Mouse (Mus musculus): ENCODE results near the gene Olfr1417. TPM values are rescaled to one million over a fixed set of nuclear protein-coding genes. Genes with fewer than 3 reads are reported as not detected.

The Olfr1417 gene
- polyA plus RNA-seq (2014; fragmentation: Illumina TruSeq; extraction: RNeasy Lipid Tissue Mini Kit (QIAGEN cat#74804); ENCODE audit: low read depth, low replicate concordance): not detected

GRCm38 (mm10) chr19:11839119-11839518 is at the start of gene Olfr1417:
Olfr1417 (minus strand) TSS chr19:11839219.

GRCm38 (mm10) chr19:11886265-11886664 is 47.2 kb upstream of the Olfr1417 start, which contains the start of gene Olfr1420:
Olfr1420 (plus strand) TSS chr19:11886565.

GRCm38 (mm10) chr19:11875006-11875405 is 36.0 kb upstream of the Olfr1417 start, which contains the start of gene Olfr1419:
Olfr1419 (minus strand) TSS chr19:11875106.

GRCm38 (mm10) chr19:11860966-11861365 is 21.9 kb upstream of the Olfr1417 start, which contains the start of gene Olfr1418:
Olfr1418 (minus strand) TSS chr19:11861066.

GRCm38 (mm10) chr19:11819143-11819700 is 19.8 kb downstream of the Olfr1417 start, which contains the start of gene Stx3:
Stx3 (minus strand) TSS chr19:11819403.

Other genes starting within 250 kb of the Olfr1417 start
- gene Ms4a6d, start 234.4 kb downstream of the Olfr1417 start, polyA plus RNA-seq (2014; fragmentation: Illumina TruSeq; extraction: RNeasy Lipid Tissue Mini Kit (QIAGEN cat#74804); ENCODE audit: low read depth, low replicate concordance): 4.2 TPM
- not detected for gene Ms4a2, start 215.5 kb downstream of the Olfr1417 start, polyA plus RNA-seq (2014; fragmentation: Illumina TruSeq; extraction: RNeasy Lipid Tissue Mini Kit (QIAGEN cat#74804); ENCODE audit: low read depth, low replicate concordance)
- gene Ms4a3, start 198.4 kb downstream of the Olfr1417 start, polyA plus RNA-seq (2014; fragmentation: Illumina TruSeq; extraction: RNeasy Lipid Tissue Mini Kit (QIAGEN cat#74804); ENCODE audit: low read depth, low replicate concordance): not detected
- not detected for gene Oosp2, start 178.7 kb downstream of the Olfr1417 start, polyA plus RNA-seq (2014; fragmentation: Illumina TruSeq; extraction: RNeasy Lipid Tissue Mini Kit (QIAGEN cat#74804); ENCODE audit: low read depth, low replicate concordance)
- not detected for gene Oosp1, start 148.1 kb downstream of the Olfr1417 start, polyA plus RNA-seq (2014; fragmentation: Illumina TruSeq; extraction: RNeasy Lipid Tissue Mini Kit (QIAGEN cat#74804); ENCODE audit: low read depth, low replicate concordance)
- not detected for gene Oosp3, start 142.2 kb downstream of the Olfr1417 start, polyA plus RNA-seq (2014; fragmentation: Illumina TruSeq; extraction: RNeasy Lipid Tissue Mini Kit (QIAGEN cat#74804); ENCODE audit: low read depth, low replicate concordance)
- not detected for gene Gif, start 91.7 kb downstream of the Olfr1417 start, polyA plus RNA-seq (2014; fragmentation: Illumina TruSeq; extraction: RNeasy Lipid Tissue Mini Kit (QIAGEN cat#74804); ENCODE audit: low read depth, low replicate concordance)
- 100 TPM for gene Mrpl16, start 68.8 kb downstream of the Olfr1417 start, polyA plus RNA-seq (2014; fragmentation: Illumina TruSeq; extraction: RNeasy Lipid Tissue Mini Kit (QIAGEN cat#74804); ENCODE audit: low read depth, low replicate concordance)
- gene Stx3, start 19.8 kb downstream of the Olfr1417 start, polyA plus RNA-seq (2014; fragmentation: Illumina TruSeq; extraction: RNeasy Lipid Tissue Mini Kit (QIAGEN cat#74804); ENCODE audit: low read depth, low replicate concordance): 6.6 TPM
- gene Olfr1418, start 21.8 kb upstream of the Olfr1417 start, polyA plus RNA-seq (2014; fragmentation: Illumina TruSeq; extraction: RNeasy Lipid Tissue Mini Kit (QIAGEN cat#74804); ENCODE audit: low read depth, low replicate concordance): not detected
- not detected for gene Olfr1419, start 35.9 kb upstream of the Olfr1417 start, polyA plus RNA-seq (2014; fragmentation: Illumina TruSeq; extraction: RNeasy Lipid Tissue Mini Kit (QIAGEN cat#74804); ENCODE audit: low read depth, low replicate concordance)
- gene Olfr1420, start 47.3 kb upstream of the Olfr1417 start, polyA plus RNA-seq (2014; fragmentation: Illumina TruSeq; extraction: RNeasy Lipid Tissue Mini Kit (QIAGEN cat#74804); ENCODE audit: low read depth, low replicate concordance): not detected
- 24.4 TPM for gene Patl1, start 73.2 kb upstream of the Olfr1417 start, polyA plus RNA-seq (2014; fragmentation: Illumina TruSeq; extraction: RNeasy Lipid Tissue Mini Kit (QIAGEN cat#74804); ENCODE audit: low read depth, low replicate concordance)
- gene Osbp, start 126.7 kb upstream of the Olfr1417 start, polyA plus RNA-seq (2014; fragmentation: Illumina TruSeq; extraction: RNeasy Lipid Tissue Mini Kit (QIAGEN cat#74804); ENCODE audit: low read depth, low replicate concordance): 73.1 TPM
- not detected for gene Olfr1423, start 202.1 kb upstream of the Olfr1417 start, polyA plus RNA-seq (2014; fragmentation: Illumina TruSeq; extraction: RNeasy Lipid Tissue Mini Kit (QIAGEN cat#74804); ENCODE audit: low read depth, low replicate concordance)
- gene Olfr1424, start 223.5 kb upstream of the Olfr1417 start, polyA plus RNA-seq (2014; fragmentation: Illumina TruSeq; extraction: RNeasy Lipid Tissue Mini Kit (QIAGEN cat#74804); ENCODE audit: low read depth, low replicate concordance): not detected
- not detected for gene Olfr1425, start 238.5 kb upstream of the Olfr1417 start, polyA plus RNA-seq (2014; fragmentation: Illumina TruSeq; extraction: RNeasy Lipid Tissue Mini Kit (QIAGEN cat#74804); ENCODE audit: low read depth, low replicate concordance)